Mouse (Mus musculus): ENCODE results near the gene Tcf7l1. TPM values are rescaled to one million over a fixed set of nuclear protein-coding genes. Genes with fewer than 3 reads are reported as not detected.

The Tcf7l1 gene
- polyA plus RNA-seq, 1 experiment from 2014 or later: 5.3 TPM

- WGBS (ENCODE audit: insufficient replicate concordance): 69% methylated on average over 7 of the region's 7 CpGs
Measured at GRCm38 (mm10) chr6:72645364-72645763, 143.7 kb downstream of the Tcf7l1 start.

GRCm38 (mm10) chr6:72644576-72644975, 144.5 kb downstream of the Tcf7l1 start:
- Histone ChIP-seq H3K36me3 (ENCODE audit: control insufficient read depth, insufficient read depth) (no peaks in the 10 kb centered on the region), H3K4me1 (ENCODE audit: control insufficient read depth, low read depth, low read length) (no peaks in the 10 kb centered on the region), H3K4me2 (ENCODE audit: low read depth, low read length) (no peak overlapping the region), H3K27me3 (ENCODE audit: control insufficient read depth, insufficient read depth, low read depth, low read length) (no peaks in the 10 kb centered on the region), H3K9ac (ENCODE audit: low read depth, low read length) (no peak overlapping the region), H3K9me3 (replicated peaks; ENCODE audit: control insufficient read depth, low read length) (no peaks in the 10 kb centered on the region), H3K27ac (ENCODE audit: low read length) (no peak overlapping the region), H3K4me3 (ENCODE audit: low read depth, low read length) (no peak overlapping the region)
- no peak for ATAC-seq (ENCODE audit: low read depth)
- WGBS (ENCODE audit: insufficient replicate concordance): 38% methylated on average over 4 of the region's 4 CpGs

More at GRCm38 (mm10) chr6:72645364-72645763, 143.7 kb downstream of the Tcf7l1 start:
- Histone ChIP-seq H3K4me1 (ENCODE audit: control insufficient read depth, low read depth, low read length) (no peaks in the 10 kb centered on the region), H3K36me3 (ENCODE audit: control insufficient read depth, insufficient read depth) (no peaks in the 10 kb centered on the region), H3K9ac (ENCODE audit: low read depth, low read length) (no peak overlapping the region), H3K4me2 (ENCODE audit: low read depth, low read length) (no peak overlapping the region), H3K9me3 (replicated peaks; ENCODE audit: control insufficient read depth, low read length) (no peaks in the 10 kb centered on the region), H3K4me3 (ENCODE audit: low read depth, low read length) (no peak overlapping the region), H3K27ac (ENCODE audit: low read length) (no peak overlapping the region), H3K27me3 (ENCODE audit: control insufficient read depth, insufficient read depth, low read depth, low read length) (no peaks in the 10 kb centered on the region)
- ATAC-seq (ENCODE audit: low read depth): no peak

GRCm38 (mm10) chr6:72641218-72641954, 147.7 kb downstream of the Tcf7l1 start:
- no peak for ATAC-seq (ENCODE audit: low read depth)
- no peaks in the 10 kb centered on the region for H3K9me3 ChIP-seq (replicated peaks; ENCODE audit: control insufficient read depth, low read length)
- no peaks in the 10 kb centered on the region for H3K27me3 ChIP-seq (ENCODE audit: control insufficient read depth, insufficient read depth, low read depth, low read length)
- H3K4me1 ChIP-seq (ENCODE audit: control insufficient read depth, low read depth, low read length): no peaks in the 10 kb centered on the region; the same call in 1 of the 2 replicates
- no peak overlapping the region for H3K4me3 ChIP-seq (ENCODE audit: low read depth, low read length)
- 57% methylated on average over 18 of the region's 18 CpGs for WGBS (ENCODE audit: insufficient replicate concordance)
- no peak overlapping the region for H3K4me2 ChIP-seq (ENCODE audit: low read depth, low read length)
- no peak overlapping the region for H3K9ac ChIP-seq (ENCODE audit: low read depth, low read length)
- no peak overlapping the region for H3K27ac ChIP-seq (ENCODE audit: low read length)
- no peaks in the 10 kb centered on the region for H3K36me3 ChIP-seq (ENCODE audit: control insufficient read depth, insufficient read depth)

- no peak overlapping the region for H3K4me3 ChIP-seq (ENCODE audit: low read depth, low read length)
- no peaks in the 10 kb centered on the region; the same call in none of the 2 replicates for H3K4me1 ChIP-seq (ENCODE audit: control insufficient read depth, low read depth, low read length)
- no peaks in the 10 kb centered on the region for H3K27me3 ChIP-seq (ENCODE audit: control insufficient read depth, insufficient read depth, low read depth, low read length)
- 51% methylated on average over 3 of the region's 3 CpGs for WGBS (ENCODE audit: insufficient replicate concordance)
- no peaks in the 10 kb centered on the region for H3K9me3 ChIP-seq (replicated peaks; ENCODE audit: control insufficient read depth, low read length)
- ATAC-seq (ENCODE audit: low read depth): no peak
- H3K36me3 ChIP-seq (ENCODE audit: control insufficient read depth, insufficient read depth): no peaks in the 10 kb centered on the region
- H3K27ac ChIP-seq (ENCODE audit: low read length): no peak overlapping the region
- no peak overlapping the region for H3K9ac ChIP-seq (ENCODE audit: low read depth, low read length)
- no peak overlapping the region for H3K4me2 ChIP-seq (ENCODE audit: low read depth, low read length)
Measured at GRCm38 (mm10) chr6:72636940-72637339, 152.1 kb downstream of the Tcf7l1 start.

GRCm38 (mm10) chr6:72635760-72636431, 153.2 kb downstream of the Tcf7l1 start:
- no peaks in the 10 kb centered on the region; the same call in none of the 2 replicates for H3K4me1 ChIP-seq (ENCODE audit: control insufficient read depth, low read depth, low read length)
- H3K4me3 ChIP-seq (ENCODE audit: low read depth, low read length): no peak overlapping the region
- H3K9me3 ChIP-seq (replicated peaks; ENCODE audit: control insufficient read depth, low read length): no peaks in the 10 kb centered on the region
- no peaks in the 10 kb centered on the region for H3K36me3 ChIP-seq (ENCODE audit: control insufficient read depth, insufficient read depth)
- ATAC-seq (ENCODE audit: low read depth): 0 out of 2 replicates have a peak, but pooled peaks have one; percentile 28
- no peak overlapping the region for H3K4me2 ChIP-seq (ENCODE audit: low read depth, low read length)
- H3K9ac ChIP-seq (ENCODE audit: low read depth, low read length): no peak overlapping the region
- H3K27me3 ChIP-seq (ENCODE audit: control insufficient read depth, insufficient read depth, low read depth, low read length): no peaks in the 10 kb centered on the region
- WGBS (ENCODE audit: insufficient replicate concordance): 33% methylated on average over 12 of the region's 12 CpGs
- H3K27ac ChIP-seq (ENCODE audit: low read length): no peak overlapping the region

- Histone ChIP-seq H3K36me3 (ENCODE audit: control insufficient read depth, insufficient read depth) (no peaks in the 10 kb centered on the region), H3K27me3 (ENCODE audit: control insufficient read depth, insufficient read depth, low read depth, low read length) (no peaks in the 10 kb centered on the region), H3K9ac (ENCODE audit: low read depth, low read length) (no peak overlapping the region), H3K4me1 (ENCODE audit: control insufficient read depth, low read depth, low read length) (no peaks in the 10 kb centered on the region; the same call in none of the 2 replicates), H3K4me2 (ENCODE audit: low read depth, low read length) (no peak overlapping the region), H3K9me3 (replicated peaks; ENCODE audit: control insufficient read depth, low read length) (no peaks in the 10 kb centered on the region), H3K4me3 (ENCODE audit: low read depth, low read length) (no peak overlapping the region), H3K27ac (ENCODE audit: low read length) (no peak overlapping the region)
- 17% methylated on average over 10 of the region's 10 CpGs for WGBS (ENCODE audit: insufficient replicate concordance)
- no peak; the same call in 1 of the 2 replicates for ATAC-seq (ENCODE audit: low read depth)
Measured at GRCm38 (mm10) chr6:72634311-72634710, 154.7 kb downstream of the Tcf7l1 start.

GRCm38 (mm10) chr6:72631700-72632099, 157.4 kb downstream of the Tcf7l1 start:
- no peaks in the 10 kb centered on the region for H3K9me3 ChIP-seq (replicated peaks; ENCODE audit: control insufficient read depth, low read length)
- H3K27me3 ChIP-seq (ENCODE audit: control insufficient read depth, insufficient read depth, low read depth, low read length): no peaks in the 10 kb centered on the region
- no peak overlapping the region for H3K9ac ChIP-seq (ENCODE audit: low read depth, low read length)
- H3K36me3 ChIP-seq (ENCODE audit: control insufficient read depth, insufficient read depth): no peaks in the 10 kb centered on the region
- ATAC-seq (ENCODE audit: low read depth): no peak
- no peak overlapping the region for H3K4me2 ChIP-seq (ENCODE audit: low read depth, low read length)
- WGBS (ENCODE audit: insufficient replicate concordance): 70% methylated on average over 6 of the region's 6 CpGs
- no peaks in the 10 kb centered on the region; the same call in none of the 2 replicates for H3K4me1 ChIP-seq (ENCODE audit: control insufficient read depth, low read depth, low read length)
- no peak overlapping the region for H3K4me3 ChIP-seq (ENCODE audit: low read depth, low read length)
- H3K27ac ChIP-seq (ENCODE audit: low read length): no peak overlapping the region

GRCm38 (mm10) chr6:72630961-72631360, 158.1 kb downstream of the Tcf7l1 start:
- no peaks in the 10 kb centered on the region for H3K9me3 ChIP-seq (replicated peaks; ENCODE audit: control insufficient read depth, low read length)
- H3K4me1 ChIP-seq (ENCODE audit: control insufficient read depth, low read depth, low read length): no peaks in the 10 kb centered on the region; the same call in none of the 2 replicates
- H3K27ac ChIP-seq (ENCODE audit: low read length): 0 out of 2 replicates have a peak overlapping the region, but pooled peaks have one; percentile 7
- WGBS (ENCODE audit: insufficient replicate concordance): 73% methylated on average over 14 of the region's 14 CpGs
- no peak overlapping the region for H3K9ac ChIP-seq (ENCODE audit: low read depth, low read length)
- H3K4me3 ChIP-seq (ENCODE audit: low read depth, low read length): no peak overlapping the region
- H3K4me2 ChIP-seq (ENCODE audit: low read depth, low read length): no peak overlapping the region
- no peak for ATAC-seq (ENCODE audit: low read depth)
- H3K27me3 ChIP-seq (ENCODE audit: control insufficient read depth, insufficient read depth, low read depth, low read length): no peaks in the 10 kb centered on the region
- H3K36me3 ChIP-seq (ENCODE audit: control insufficient read depth, insufficient read depth): no peaks in the 10 kb centered on the region

- Histone ChIP-seq H3K27me3 (ENCODE audit: control insufficient read depth, insufficient read depth, low read depth, low read length) (no peaks in the 10 kb centered on the region), H3K4me2 (ENCODE audit: low read depth, low read length) (no peak overlapping the region), H3K36me3 (ENCODE audit: control insufficient read depth, insufficient read depth) (no peaks in the 10 kb centered on the region), H3K4me1 (ENCODE audit: control insufficient read depth, low read depth, low read length) (no peaks in the 10 kb centered on the region; the same call in 1 of the 2 replicates), H3K27ac (ENCODE audit: low read length) (peak overlapping the region; percentile 49; the same call in 1 of the 2 replicates), H3K4me3 (ENCODE audit: low read depth, low read length) (no peak overlapping the region), H3K9ac (ENCODE audit: low read depth, low read length) (no peak overlapping the region), H3K9me3 (replicated peaks; ENCODE audit: control insufficient read depth, low read length) (no peaks in the 10 kb centered on the region)
- WGBS (ENCODE audit: insufficient replicate concordance): 55% methylated on average over 2 of the region's 2 CpGs
- peak; percentile 75 for ATAC-seq (ENCODE audit: low read depth)
Measured at GRCm38 (mm10) chr6:72630370-72630769, 158.7 kb downstream of the Tcf7l1 start.
